Mouse (Mus musculus) neutrophil, adult 65 days (primary cell): ENCODE measurements around the gene Bcl2l11. TPM values are rescaled to one million over a fixed set of nuclear protein-coding genes. Genes with fewer than 3 reads are reported as not detected.

ENCODE experiments used
- total RNA-seq: library from RNA; stranded (reverse); gene quantifications from 2 replicates; pipeline ENCODE4 v1.2.4, GENCODE M21; 2023

Bcl2l11 gene
- 106 and 136 TPM in 2 replicates for total RNA-seq

DNA sequence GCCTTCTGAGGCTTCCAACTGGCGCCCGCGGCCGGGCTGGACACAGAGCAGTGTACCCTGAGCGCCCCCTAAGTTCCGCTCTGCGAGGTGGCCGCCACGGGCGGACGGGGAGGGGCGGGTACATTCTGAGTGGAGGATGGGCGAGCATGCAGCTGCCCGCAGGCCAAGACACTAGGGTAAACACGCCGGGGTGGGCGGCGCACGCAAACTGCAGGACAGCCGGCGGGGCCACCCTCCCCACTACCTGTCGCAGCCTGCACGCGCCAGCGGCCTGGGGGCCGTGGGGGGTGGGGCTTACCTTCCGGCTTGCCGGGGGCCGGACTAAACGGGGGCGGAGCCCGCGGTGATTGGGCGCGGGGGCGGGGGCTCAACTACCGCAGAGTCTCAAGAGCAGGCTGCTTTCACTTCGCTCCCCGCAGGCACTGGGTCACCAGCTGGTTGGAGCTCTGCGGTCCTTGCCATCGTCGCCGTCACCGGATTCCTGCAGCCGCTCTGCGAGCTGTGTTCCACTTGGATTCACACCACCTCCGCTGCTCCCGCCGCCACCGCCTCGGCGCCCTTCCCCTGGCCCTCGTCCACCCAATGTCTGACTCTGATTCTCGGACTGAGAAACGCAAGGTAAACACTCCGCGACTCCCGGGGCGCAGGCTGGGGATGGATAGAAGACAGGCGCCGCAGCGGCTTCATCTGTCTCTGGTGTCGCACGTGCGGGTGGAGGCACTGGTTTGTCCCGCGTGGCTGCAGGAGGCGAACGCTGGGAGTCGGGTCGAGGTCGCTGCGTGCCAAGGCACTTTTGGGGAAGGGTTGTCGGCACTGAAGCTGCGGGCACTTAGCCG, at the start of gene Bcl2l11:
Gene Bcl2l11, plus strand, starts transcription at position 404 of the 836 bp plus-strand sequence.

